ENCODE assay signal across 8 mouse cellular contexts in the genomic region with DNA sequence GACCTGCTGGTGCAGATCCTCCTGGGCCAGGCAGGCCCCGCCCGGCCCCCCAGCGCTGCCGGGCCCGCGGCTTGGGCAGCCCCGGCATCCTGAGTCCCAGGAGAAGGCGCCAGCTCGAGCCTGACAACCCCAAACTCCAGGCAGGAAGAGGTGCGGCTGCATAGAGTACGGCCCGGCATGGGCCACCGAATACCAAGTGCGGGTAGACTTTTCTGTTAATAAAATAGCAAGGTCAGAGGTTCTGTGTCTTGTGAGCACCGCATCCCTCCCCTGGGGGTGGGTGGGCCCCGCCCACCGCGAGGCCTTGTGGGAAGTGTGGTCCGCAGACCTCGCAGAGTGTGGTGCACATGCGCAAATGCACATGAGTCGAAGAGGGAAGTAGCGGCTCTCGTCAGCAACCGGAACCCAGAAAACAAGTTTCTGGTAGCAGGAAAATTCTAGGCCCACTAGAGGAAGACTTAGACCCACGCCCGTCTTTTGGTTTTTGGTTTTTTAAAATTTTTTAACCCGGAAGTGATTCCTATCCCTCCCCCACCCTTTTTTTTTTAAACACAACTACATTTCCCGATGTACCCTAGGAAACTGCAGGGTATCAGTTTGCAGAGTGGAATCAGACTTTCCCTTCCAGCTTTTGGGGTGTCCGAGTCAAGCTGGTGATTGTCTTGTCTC. TPM values are rescaled to one million over a fixed set of nuclear protein-coding genes. Genes with fewer than 3 reads are reported as not detected.
DNase-seq lines count a peak whose midpoint lies in the region; ATAC-seq and TF ChIP-seq lines count a peak whose summit lies in the region.

No protein-coding gene starts in this region.

- peak overlapping the region; percentile 69 for H3K4me3 ChIP-seq in bone marrow macrophage, adult 2 months (ENCODE audit: insufficient read depth, low read length)
- peak overlapping the region; percentile 62 for H3K4me3 ChIP-seq in embryonic fibroblast, embryonic 13.5 days (ENCODE audit: insufficient read depth, low read length)
- peak overlapping the region; percentile 69 for H3K4me3 ChIP-seq in heart, embryonic 10.5 days
- H3K4me3 ChIP-seq in kidney, embryonic 15.5 days (replicated peaks), result peak overlapping the region; percentile 59

- peaks cover 29% of the 10 kb centered on the region for H3K36me3 ChIP-seq in heart, embryonic 10.5 days
- H3K36me3 ChIP-seq in kidney, embryonic 15.5 days, result peaks cover 29% of the 10 kb centered on the region

- peak; percentile 97 for DNase-seq in A20 (ENCODE audit: low read depth, low spot score)
- DNase-seq in heart, embryonic 10.5 days (ENCODE audit: low spot score), result peak; percentile 97
- peak; percentile 94 for DNase-seq in liver
- DNase-seq in spleen, postnatal 4 days (ENCODE audit: low spot score in 2 of 2), result peak; percentile 93 to 96

- no peak for TF ChIP-seq CTCF in bone marrow macrophage, adult 2 months (IDR thresholded peaks at IDR 0.05; ENCODE audit: low read depth, low read length)
- TF ChIP-seq CTCF in embryonic fibroblast, embryonic 13.5 days (IDR thresholded peaks at IDR 0.05; ENCODE audit: borderline replicate concordance, insufficient read depth, low read length), result no peak

- H3K9me3 ChIP-seq in heart, embryonic 10.5 days, result no peaks in the 10 kb centered on the region
- no peaks in the 10 kb centered on the region for H3K9me3 ChIP-seq in kidney, embryonic 15.5 days (replicated peaks)

- peak; percentile 79 for ATAC-seq in kidney, embryonic 15.5 days (replicated peaks; ENCODE audit: low FRiP score)
- ATAC-seq in monocyte, adult 5-6 weeks (replicated peaks; ENCODE audit: insufficient number of reproducible peaks, low FRiP score, low TSS enrichment, poor library complexity, severe bottlenecking), result peak; percentile 97

- peak overlapping the region; percentile 93 for H3K4me2 ChIP-seq in kidney, embryonic 15.5 days

- peaks cover 37% of the 10 kb centered on the region for H3K27me3 ChIP-seq in heart, embryonic 10.5 days (ENCODE audit: insufficient read depth, poor library complexity, severe bottlenecking)
- peaks cover 6% of the 10 kb centered on the region; the same call in 1 of the 2 replicates for H3K27me3 ChIP-seq in kidney, embryonic 15.5 days

- peak overlapping the region; percentile 95 for H3K27ac ChIP-seq in bone marrow macrophage, adult 2 months (ENCODE audit: insufficient read depth, low read depth, low read length)
- H3K27ac ChIP-seq in embryonic fibroblast, embryonic 13.5 days (ENCODE audit: insufficient read depth, low read length), result peak overlapping the region; percentile 90
- peak overlapping the region; percentile 86 for H3K27ac ChIP-seq in heart, embryonic 10.5 days
- H3K27ac ChIP-seq in kidney, embryonic 15.5 days, result peak overlapping the region; percentile 88

- H3K4me1 ChIP-seq in bone marrow macrophage, adult 2 months (ENCODE audit: control insufficient read depth, insufficient read depth, low read length), result peaks cover 17% of the 10 kb centered on the region
- peaks cover 6% of the 10 kb centered on the region; the same call in 1 of the 2 replicates for H3K4me1 ChIP-seq in embryonic fibroblast, embryonic 13.5 days (ENCODE audit: control insufficient read depth, insufficient read depth, low read length)
- H3K4me1 ChIP-seq in heart, embryonic 10.5 days, result peaks cover 28% of the 10 kb centered on the region
- peaks cover 38% of the 10 kb centered on the region for H3K4me1 ChIP-seq in kidney, embryonic 15.5 days

- 1% methylated on average over 30 of the region's 30 CpGs for WGBS in heart, embryonic 10.5 days
- WGBS in kidney, embryonic 15.5 days, result under 1% methylated on average over 30 of the region's 30 CpGs

- 0 out of 2 replicates have a peak, but pooled peaks have one; percentile 50 for TF ChIP-seq POLR2A in bone marrow macrophage, adult 2 months (IDR thresholded peaks at IDR 0.05; ENCODE audit: borderline replicate concordance, low read depth, low read length)
- peak; percentile 65 for TF ChIP-seq POLR2A in embryonic fibroblast, embryonic 13.5 days (IDR thresholded peaks at IDR 0.05; ENCODE audit: low read depth, low read length)

- peak overlapping the region; percentile 63 for H3K9ac ChIP-seq in kidney, embryonic 15.5 days

RNA-seq across cellular contexts. Expression of gene 1700067K01Rik, which starts 3.4 kb away (rescaled TPM):
- polyA plus RNA-seq in bone marrow macrophage, adult 2 months (2012; ENCODE audit: insufficient read depth, insufficient read length, missing spikeins), result 0.56 TPM in 1 of 2 replicates, not detected in the other
- not detected in 2 replicates for polyA plus RNA-seq in embryonic fibroblast, embryonic 13.5 days (2011; ENCODE audit: insufficient read length, low read depth, missing spikeins)
- polyA plus RNA-seq in heart, embryonic 10.5 days (2016; fragmentation: Nextera tagmentation; extraction: Ambion mirVana), result 0.27 and 0.95 TPM in 2 replicates
- 1.2 and 1.3 TPM in 2 replicates for polyA plus RNA-seq in kidney, embryonic 15.5 days (2015; fragmentation: Nextera tagmentation; extraction: Ambion mirVana)
- not detected in 3 replicates for total RNA-seq in monocyte, adult 5-6 weeks (2017)

RNA-seq across cellular contexts. Expression of gene Samd1, which starts 7.2 kb away (rescaled TPM):
- polyA plus RNA-seq in bone marrow macrophage, adult 2 months (2012; ENCODE audit: insufficient read depth, insufficient read length, missing spikeins), result 70.3 and 82.9 TPM in 2 replicates
- polyA plus RNA-seq in embryonic fibroblast, embryonic 13.5 days (2011; ENCODE audit: insufficient read length, low read depth, missing spikeins), result 38.1 and 47.9 TPM in 2 replicates
- 5.0 and 10.7 TPM in 2 replicates for polyA plus RNA-seq in heart, embryonic 10.5 days (2016; fragmentation: Nextera tagmentation; extraction: Ambion mirVana)
- polyA plus RNA-seq in kidney, embryonic 15.5 days (2015; fragmentation: Nextera tagmentation; extraction: Ambion mirVana), result 11.0 and 11.5 TPM in 2 replicates
- 26.3 to 44.6 TPM (median 35.4 TPM) in 3 replicates for total RNA-seq in monocyte, adult 5-6 weeks (2017)

RNA-seq across cellular contexts. Expression of gene 2210011C24Rik, which starts 7.3 kb away (rescaled TPM):
- polyA plus RNA-seq in bone marrow macrophage, adult 2 months (2012; ENCODE audit: insufficient read depth, insufficient read length, missing spikeins), result 2.4 and 2.8 TPM in 2 replicates
- not detected in 2 replicates for polyA plus RNA-seq in embryonic fibroblast, embryonic 13.5 days (2011; ENCODE audit: insufficient read length, low read depth, missing spikeins)
- 0.30 and 0.80 TPM in 2 replicates for polyA plus RNA-seq in heart, embryonic 10.5 days (2016; fragmentation: Nextera tagmentation; extraction: Ambion mirVana)
- 7.4 and 9.1 TPM in 2 replicates for polyA plus RNA-seq in kidney, embryonic 15.5 days (2015; fragmentation: Nextera tagmentation; extraction: Ambion mirVana)
- total RNA-seq in monocyte, adult 5-6 weeks (2017), result not detected in 3 replicates

RNA-seq across cellular contexts. Expression of gene Palm3, which starts 16.6 kb away (rescaled TPM):
- polyA plus RNA-seq in bone marrow macrophage, adult 2 months (2012; ENCODE audit: insufficient read depth, insufficient read length, missing spikeins), result not detected in 2 replicates
- 0.73 and 0.91 TPM in 2 replicates for polyA plus RNA-seq in embryonic fibroblast, embryonic 13.5 days (2011; ENCODE audit: insufficient read length, low read depth, missing spikeins)
- polyA plus RNA-seq in heart, embryonic 10.5 days (2016; fragmentation: Nextera tagmentation; extraction: Ambion mirVana), result 4.9 and 7.4 TPM in 2 replicates
- 14.8 and 15.1 TPM in 2 replicates for polyA plus RNA-seq in kidney, embryonic 15.5 days (2015; fragmentation: Nextera tagmentation; extraction: Ambion mirVana)
- total RNA-seq in monocyte, adult 5-6 weeks (2017), result 0.19 to 0.95 TPM in 2 of 3 replicates, not detected in the other

RNA-seq across cellular contexts. Expression of gene Prkaca, which starts 31.9 kb away (rescaled TPM):
- polyA plus RNA-seq in bone marrow macrophage, adult 2 months (2012; ENCODE audit: insufficient read depth, insufficient read length, missing spikeins), result 73.1 and 81.8 TPM in 2 replicates
- polyA plus RNA-seq in embryonic fibroblast, embryonic 13.5 days (2011; ENCODE audit: insufficient read length, low read depth, missing spikeins), result 104 and 122 TPM in 2 replicates
- polyA plus RNA-seq in heart, embryonic 10.5 days (2016; fragmentation: Nextera tagmentation; extraction: Ambion mirVana), result 157 and 160 TPM in 2 replicates
- 161 and 163 TPM in 2 replicates for polyA plus RNA-seq in kidney, embryonic 15.5 days (2015; fragmentation: Nextera tagmentation; extraction: Ambion mirVana)
- total RNA-seq in monocyte, adult 5-6 weeks (2017), result 14.5 to 24.5 TPM (median 18.8 TPM) in 3 replicates

Comparison
In these comparisons a context has a peak if more than half of its experiments do, and no peak if none do; other contexts are left out.
1. Peak in every context shown above with its lines: DNase-seq, ATAC-seq, H3K4me3 ChIP-seq and H3K27ac ChIP-seq.